Mouse (Mus musculus) liver, postnatal 0 days (tissue): ENCODE measurements around the gene Rhoq.

Source experiments
- CTCF ChIP-seq: sonication (generic); IDR thresholded peaks from 2 replicates; pipeline ENCODE4 v1.5.1; 2016; ENCODE audit warnings: antibody characterized with exemption, low read depth
- EP300 ChIP-seq: IDR thresholded peaks from 2 replicates; pipeline ENCODE4 v1.6.1; 2016; ENCODE audit warnings: antibody characterized with exemption, low read depth, mild to moderate bottlenecking

- TF ChIP-seq CTCF (no peak), EP300 (no peak)
These were observed 61.8 kb downstream of the Rhoq start for GRCm38 (mm10) chr17:87024491-87025242.
